Mouse (Mus musculus) MEL (cell line): Measurements from ENCODE around the gene Prdx3. TPM values are rescaled to one million over a fixed set of nuclear protein-coding genes. Genes with fewer than 3 reads are reported as not detected.
A peak's percentile ranks its signal among the peaks of the same experiment; 100 is the strongest.

Experiments
- DNase-seq: peaks from one replicate; pipeline ENCODE4 v3.0.0; 2011; ENCODE audit warnings: low read depth, low spot score
- H3K27ac ChIP-seq: 2 replicates; pipeline ENCODE4 v1.5.1; 2012; ENCODE audit warnings: low read depth, mild to moderate bottlenecking, control low read depth, low read length, moderate library complexity; ENCODE audit not compliant: control insufficient read depth
- H3K27me3 ChIP-seq, 2 experiments: fragments of 150-350 bp in 1 of 2; sonication (generic) in 1 of 2; 2 replicates each; pipeline ENCODE4 v1.6.1; 2012; ENCODE audit warnings: low read length in 2 of 2, mild to moderate bottlenecking in 2 of 2, improper control_type of control experiment in 1 of 2, moderate library complexity in 1 of 2; ENCODE audit not compliant: insufficient read depth in 2 of 2, control insufficient read depth in 1 of 2
- H3K36me3 ChIP-seq, 2 experiments: 2 replicates each; pipeline ENCODE4 v1.6.1; 2012 to 2014; ENCODE audit warnings: low read length in 2 of 2, improper control_type of control experiment in 1 of 2, inconsistent platforms in 1 of 2, mild to moderate bottlenecking in 1 of 2; ENCODE audit not compliant: insufficient read depth in 2 of 2, control insufficient read depth in 1 of 2
- H3K4me1 ChIP-seq, 2 experiments: fragments of 150-350 bp in 1 of 2; sonication (generic) in 1 of 2; 2 replicates each; pipeline ENCODE4 v1.6.1; 2012; ENCODE audit warnings: low read length in 2 of 2, improper control_type of control experiment in 1 of 2, mild to moderate bottlenecking in 1 of 2; ENCODE audit not compliant: insufficient read depth in 2 of 2, control insufficient read depth in 1 of 2
- H3K4me3 ChIP-seq, 2 experiments: fragments of 150-350 bp in 1 of 2; sonication (generic) in 1 of 2; 2 replicates each; pipeline ENCODE4 v1.5.1; 2012; ENCODE audit warnings: low read depth in 2 of 2, low read length in 2 of 2, mild to moderate bottlenecking in 2 of 2, moderate library complexity in 2 of 2, control low read depth in 1 of 2, improper control_type of control experiment in 1 of 2; ENCODE audit not compliant: control insufficient read depth in 1 of 2, insufficient read depth in 1 of 2
- H3K79me2 ChIP-seq: 2 replicates; pipeline ENCODE4 v1.6.1; 2012; ENCODE audit warnings: mild to moderate bottlenecking, low read length, moderate library complexity; ENCODE audit not compliant: control insufficient read depth, poor library complexity, insufficient read depth
- H3K9ac ChIP-seq: 2 replicates; pipeline ENCODE4 v1.6.1; 2012; ENCODE audit warnings: low read depth, mild to moderate bottlenecking, control low read depth, low read length, moderate library complexity; ENCODE audit not compliant: control insufficient read depth, poor library complexity, severe bottlenecking
- H3K9me3 ChIP-seq: fragments of 150-350 bp; sonication (generic); replicated peaks from 2 replicates; pipeline ENCODE4 v1.6.1; 2012; ENCODE audit warnings: mild to moderate bottlenecking, low read length, improper control_type of control experiment, moderate library complexity; ENCODE audit not compliant: insufficient read depth
- BHLHE40 ChIP-seq: IDR thresholded peaks from 2 replicates; pipeline ENCODE4 v1.6.1; 2012; ENCODE audit warnings: low read depth, mild to moderate bottlenecking, inconsistent platforms, low read length, improper control_type of control experiment, borderline replicate concordance
- CHD1 ChIP-seq: IDR thresholded peaks from 2 replicates; pipeline ENCODE4 v1.6.1; 2012; ENCODE audit warnings: low read depth, mild to moderate bottlenecking, inconsistent platforms, low read length, improper control_type of control experiment
- CHD2 ChIP-seq: IDR thresholded peaks from 2 replicates; pipeline ENCODE4 v1.6.1; 2011; ENCODE audit warnings: low read length, improper control_type of control experiment
- CTCF ChIP-seq, 3 experiments: IDR thresholded peaks in 2 of 3; conservative IDR thresholded peaks in 1 of 3; 2 replicates each; pipeline ENCODE4 v1.5.1; 2011 to 2012; ENCODE audit warnings: low read length in 3 of 3, low read depth in 2 of 3, mild to moderate bottlenecking in 2 of 3, improper control_type of control experiment in 1 of 3, inconsistent platforms in 1 of 3, mixed read lengths in 1 of 3, moderate library complexity in 1 of 3; ENCODE audit not compliant: control insufficient read depth in 1 of 3, insufficient read depth in 1 of 3, poor library complexity in 1 of 3, severe bottlenecking in 1 of 3
- EP300 ChIP-seq, 2 experiments: IDR thresholded peaks; 2 replicates each; pipeline ENCODE4 v1.6.1; 2011; ENCODE audit warnings: improper control_type of control experiment in 2 of 2, low read length in 2 of 2, low read depth in 1 of 2, mild to moderate bottlenecking in 1 of 2
- ETS1 ChIP-seq: IDR thresholded peaks from 2 replicates; pipeline ENCODE4 v1.6.1; 2012; ENCODE audit warnings: low read depth, mild to moderate bottlenecking, inconsistent platforms, low read length, improper control_type of control experiment, moderate library complexity
- GATA1 ChIP-seq: IDR thresholded peaks from 2 replicates; pipeline ENCODE4 v1.6.1; 2011; ENCODE audit warnings: low read depth, low read length, improper control_type of control experiment
- HCFC1 ChIP-seq: IDR thresholded peaks from 2 replicates; pipeline ENCODE4 v1.6.1; 2012; ENCODE audit warnings: low read depth, mild to moderate bottlenecking, inconsistent platforms, low read length, improper control_type of control experiment, moderate library complexity
- JUND ChIP-seq: IDR thresholded peaks from 2 replicates; pipeline ENCODE4 v1.6.1; 2011; ENCODE audit warnings: low read depth, mild to moderate bottlenecking, improper control_type of control experiment, low read length
- MAX ChIP-seq: IDR thresholded peaks from 2 replicates; pipeline ENCODE4 v1.6.1; 2011; ENCODE audit warnings: low read length, improper control_type of control experiment
- MAZ ChIP-seq: IDR thresholded peaks from 2 replicates; pipeline ENCODE4 v1.6.1; 2012; ENCODE audit warnings: low read depth, mild to moderate bottlenecking, inconsistent platforms, low read length, improper control_type of control experiment
- MEF2A ChIP-seq: IDR thresholded peaks from 2 replicates; pipeline ENCODE4 v1.6.1; 2014; ENCODE audit warnings: low read depth, mild to moderate bottlenecking, inconsistent platforms, low read length, improper control_type of control experiment; ENCODE audit not compliant: poor library complexity, insufficient replicate concordance, severe bottlenecking; ENCODE audit errors: extremely low read depth
- MYB ChIP-seq: IDR thresholded peaks from 2 replicates; pipeline ENCODE4 v1.6.1; 2011; ENCODE audit warnings: mild to moderate bottlenecking, low read depth, low read length, improper control_type of control experiment
- MYC ChIP-seq: IDR thresholded peaks from 2 replicates; pipeline ENCODE4 v1.6.1; 2011; ENCODE audit warnings: low read depth, mild to moderate bottlenecking, low read length, improper control_type of control experiment, moderate library complexity
- NELFE ChIP-seq: IDR thresholded peaks from 2 replicates; pipeline ENCODE4 v1.6.1; 2011; ENCODE audit warnings: low read depth, low read length, improper control_type of control experiment
- POLR2A ChIP-seq, 2 experiments: IDR thresholded peaks; 2 replicates each; pipeline ENCODE4 v1.6.1; 2011 to 2012; ENCODE audit warnings: low read length in 2 of 2, mild to moderate bottlenecking in 2 of 2, control low read depth in 1 of 2, improper control_type of control experiment in 1 of 2, low read depth in 1 of 2, moderate library complexity in 1 of 2; ENCODE audit not compliant: control insufficient read depth in 1 of 2, insufficient read depth in 1 of 2, poor library complexity in 1 of 2
- POLR2AphosphoS2 ChIP-seq: IDR thresholded peaks from 2 replicates; pipeline ENCODE4 v1.6.1; 2011; ENCODE audit warnings: low read length, improper control_type of control experiment
- POLR2AphosphoS5 ChIP-seq: IDR thresholded peaks from 2 replicates; pipeline ENCODE4 v1.6.1; 2012; ENCODE audit warnings: low read depth, borderline replicate concordance, mild to moderate bottlenecking, inconsistent platforms, low read length, moderate library complexity, mixed read lengths
- RAD21 ChIP-seq: IDR thresholded peaks from 2 replicates; pipeline ENCODE4 v1.6.1; 2011; ENCODE audit warnings: mild to moderate bottlenecking, low read depth, low read length, improper control_type of control experiment
- RCOR1 ChIP-seq: IDR thresholded peaks from 2 replicates; pipeline ENCODE4 v1.6.1; 2012; ENCODE audit warnings: low read depth, mild to moderate bottlenecking, inconsistent platforms, low read length, improper control_type of control experiment
- SIN3A ChIP-seq: IDR thresholded peaks from 2 replicates; pipeline ENCODE4 v1.6.1; 2012; ENCODE audit warnings: low read length, improper control_type of control experiment, inconsistent platforms
- SMC3 ChIP-seq: IDR thresholded peaks from 2 replicates; pipeline ENCODE4 v1.6.1; 2011; ENCODE audit warnings: low read depth, low read length, improper control_type of control experiment
- TAL1 ChIP-seq: IDR thresholded peaks from 2 replicates; pipeline ENCODE4 v1.6.1; 2012; ENCODE audit warnings: mild to moderate bottlenecking, inconsistent platforms, low read length, moderate library complexity, mixed read lengths
- TBP ChIP-seq: IDR thresholded peaks from 2 replicates; pipeline ENCODE4 v1.8.0; 2011; ENCODE audit warnings: low read depth, low read length, improper control_type of control experiment
- TCF12 ChIP-seq: IDR thresholded peaks from 2 replicates; pipeline ENCODE4 v1.6.1; 2014; ENCODE audit warnings: low read depth, mild to moderate bottlenecking, inconsistent platforms, low read length, improper control_type of control experiment, moderate library complexity
- UBTF ChIP-seq: IDR thresholded peaks from 2 replicates; pipeline ENCODE4 v1.6.1; 2012; ENCODE audit warnings: low read depth, mild to moderate bottlenecking, inconsistent platforms, low read length, improper control_type of control experiment, moderate library complexity, borderline replicate concordance; ENCODE audit not compliant: insufficient read depth
- USF2 ChIP-seq, 2 experiments: IDR thresholded peaks; 2 replicates each; pipeline ENCODE4 v1.6.1; 2011 to 2012; ENCODE audit warnings: improper control_type of control experiment in 2 of 2, low read length in 2 of 2, borderline replicate concordance in 1 of 2, inconsistent platforms in 1 of 2, low read depth in 1 of 2, mild to moderate bottlenecking in 1 of 2; ENCODE audit not compliant: insufficient read depth in 1 of 2
- ZC3H11A ChIP-seq: IDR thresholded peaks from 2 replicates; pipeline ENCODE4 v1.6.1; 2012; ENCODE audit warnings: low read depth, mild to moderate bottlenecking, inconsistent platforms, low read length, improper control_type of control experiment
- ZMIZ1 ChIP-seq: IDR thresholded peaks from 2 replicates; pipeline ENCODE4 v1.6.1; 2012; ENCODE audit warnings: low read depth, mild to moderate bottlenecking, inconsistent platforms, low read length, improper control_type of control experiment, moderate library complexity
- polyA plus RNA-seq, 2 experiments: library from polyadenylated mRNA; stranded (reverse) in 1 of 2; unstranded in 1 of 2; fragments of >175 nt in 1 of 2; fragments of >200 nt in 1 of 2; gene quantifications; 2 replicates each; pipeline versions ENCODE4 v1.2.1 to v1.2.4; 2012; ENCODE audit warnings: low replicate concordance in 2 of 2, low read depth in 1 of 2; ENCODE audit not compliant: insufficient read length in 2 of 2, insufficient read depth in 1 of 2, missing spikeins in 1 of 2
- total RNA-seq: library from RNA; depleted of rRNA; stranded (reverse); fragments of 300-350 nt; gene quantifications from 2 replicates; pipeline ENCODE4 v1.2.3, GENCODE M21; 2012

Prdx3 gene
- total and polyA plus RNA-seq, 3 experiments: 267 to 332 TPM; not detected in 1

- Histone ChIP-seq H3K36me3 (peaks cover 0 to 18% of the 10 kb centered on the region in 2 experiments; a peak in 2 of 4 replicates), H3K9me3 (no peaks in the 10 kb centered on the region), H3K4me1 (peaks cover 3 to 12% of the 10 kb centered on the region in 2 experiments)
- peak; percentile 75 for TF ChIP-seq RCOR1
- TF ChIP-seq CHD1: no peak
- 0 out of 2 replicates have a peak, but pooled peaks have one; percentile 12 for TF ChIP-seq GATA1
- TF ChIP-seq, all 39 proteins: peak for 2
- Histone ChIP-seq H3K9ac (no peak overlapping the region), H3K27me3 (no peaks in the 10 kb centered on the region), H3K27ac (no peak overlapping the region), H3K4me3 (no peak overlapping the region), H3K79me2 (no peaks in the 10 kb centered on the region)
- DNase-seq: no peak
Measured at GRCm38 (mm10) chr19:60916869-60917570, 42.7 kb upstream of the Prdx3 start.

- Histone ChIP-seq H3K27ac (no peak overlapping the region), H3K4me1 (peaks cover 12 to 22% of the 10 kb centered on the region in 2 experiments), H3K4me3 (no peak overlapping the region), H3K79me2 (no peaks in the 10 kb centered on the region), H3K9ac (no peak overlapping the region), H3K36me3 (peaks cover 0 to 30% of the 10 kb centered on the region in 2 experiments; a peak in 2 of 4 replicates), H3K27me3 (no peaks in the 10 kb centered on the region), H3K9me3 (no peaks in the 10 kb centered on the region)
- peak; percentile 72 for TF ChIP-seq TAL1
- no peak for TF ChIP-seq RAD21
- no peak for TF ChIP-seq MAZ
- TF ChIP-seq ETS1: peak; percentile 76
- no peak for TF ChIP-seq NELFE
- no peak for TF ChIP-seq JUND
- TF ChIP-seq MAX: no peak
- no peak for TF ChIP-seq UBTF
- no peak for TF ChIP-seq TBP
- peak; percentile 91 for TF ChIP-seq TCF12
- TF ChIP-seq POLR2A (IDR thresholded peaks at IDR 0.05; ENCODE audit: control insufficient read depth in 1 of 2, insufficient read depth in 1 of 2, low read depth in 1 of 2, low read length in 2 of 2, poor library complexity in 1 of 2): no peak
- TF ChIP-seq ZC3H11A: no peak
- no peak; the same call in 1 of the 2 replicates for TF ChIP-seq SIN3A
- TF ChIP-seq GATA1: peak; percentile 88
- TF ChIP-seq ZMIZ1: no peak
- TF ChIP-seq HCFC1: no peak
- TF ChIP-seq POLR2AphosphoS5: no peak
- TF ChIP-seq CHD2: no peak
- TF ChIP-seq CTCF (IDR thresholded peaks at IDR 0.05 in 2 of 3, conservative IDR thresholded peaks at IDR 0.05 in 1 of 3; ENCODE audit: control insufficient read depth in 1 of 3, insufficient read depth in 1 of 3, low read depth in 2 of 3, low read length in 3 of 3, poor library complexity in 1 of 3, severe bottlenecking in 1 of 3): no peak
- TF ChIP-seq MYB: no peak
- TF ChIP-seq RCOR1: peak; percentile 94
- TF ChIP-seq POLR2AphosphoS2: no peak
- peak; percentile 16; the same call in 1 of the 2 replicates for TF ChIP-seq BHLHE40
- TF ChIP-seq EP300 (IDR thresholded peaks at IDR 0.05; ENCODE audit: low read depth in 1 of 2, low read length in 2 of 2): peak; percentile 77 to 85
- TF ChIP-seq MEF2A: peak; percentile 96
- no peak for TF ChIP-seq CHD1
- TF ChIP-seq MYC: no peak
- no peak for TF ChIP-seq SMC3
- TF ChIP-seq USF2 (IDR thresholded peaks at IDR 0.05; ENCODE audit: borderline replicate concordance in 1 of 2, insufficient read depth in 1 of 2, low read depth in 1 of 2, low read length in 2 of 2): no peak
- DNase-seq: peak; percentile 53
Measured at GRCm38 (mm10) chr19:60915862-60916261, 41.5 kb upstream of the Prdx3 start.
